Mouse (Mus musculus) forebrain, embryonic 12.5 days (tissue): ENCODE measurements around the gene Fuz. TPM values are rescaled to one million over a fixed set of nuclear protein-coding genes. Genes with fewer than 3 reads are reported as not detected.

Experiments used
- ATAC-seq: fragments of 200-750 bp; cut with Nextera tagmentation; 2 replicates; pipeline ENCODE4 v1.8.0; 2017; ENCODE audit warnings: moderate TSS enrichment; ENCODE audit not compliant: low FRiP score
- H3K27ac ChIP-seq: fragments of 300-500 bp; sonication (generic); 2 replicates; pipeline ENCODE4 v1.5.1; 2016; ENCODE audit warnings: mild to moderate bottlenecking
- H3K27me3 ChIP-seq: fragments of 300-500 bp; sonication (generic); 2 replicates; pipeline ENCODE4 v1.6.1; 2016; ENCODE audit warnings: mild to moderate bottlenecking
- H3K36me3 ChIP-seq: fragments of 300-500 bp; sonication (generic); replicated peaks from 2 replicates; pipeline ENCODE4 v1.6.1; 2016; ENCODE audit warnings: mild to moderate bottlenecking
- H3K4me1 ChIP-seq: fragments of 300-500 bp; sonication (generic); 2 replicates; pipeline ENCODE4 v1.6.1; 2016
- H3K4me2 ChIP-seq: fragments of 300-500 bp; sonication (generic); 2 replicates; pipeline ENCODE4 v1.6.1; 2016; ENCODE audit warnings: mild to moderate bottlenecking, moderate library complexity
- H3K4me3 ChIP-seq: fragments of 300-500 bp; sonication (generic); replicated peaks from 2 replicates; pipeline ENCODE4 v1.5.1; 2016; ENCODE audit warnings: mild to moderate bottlenecking
- H3K9ac ChIP-seq: fragments of 300-500 bp; sonication (generic); 2 replicates; pipeline ENCODE4 v1.6.1; 2016; ENCODE audit warnings: mild to moderate bottlenecking
- H3K9me3 ChIP-seq: fragments of 300-500 bp; sonication (generic); 2 replicates; pipeline ENCODE4 v1.6.1; 2016
- WGBS: fragments of 180-500 bp; shearing (Covaris S2); methylation state at CpG from one replicate; pipeline ENCODE4 v1.1.7; 2016; 5-methylcytosine and 5-hydroxymethylcytosine counted together
- polyA plus RNA-seq: library from polyadenylated mRNA; unstranded; fragments of >200 nt; fragmentation: Nextera tagmentation; extraction: Ambion mirVana; gene quantifications from 2 replicates; pipeline ENCODE4 v1.2.1, GENCODE M21; 2016

Gene Fuz
- 27.4 and 28.7 TPM in 2 replicates for polyA plus RNA-seq

- H3K27ac ChIP-seq, result peak within 1 kb of the TSS; percentile 97
- peak within 1 kb of the TSS; percentile 77 for H3K4me2 ChIP-seq
- peaks cover 76% of the 10 kb centered on the region for H3K4me1 ChIP-seq
- peak; percentile 75 for ATAC-seq
- under 1% methylated on average over 34 of the region's 34 CpGs for WGBS
- no peaks in the 10 kb centered on the region for H3K27me3 ChIP-seq
- H3K9me3 ChIP-seq, result no peaks in the 10 kb centered on the region
- H3K4me3 ChIP-seq, result peak within 1 kb of the TSS; percentile 62
- H3K9ac ChIP-seq, result peak within 1 kb of the TSS; percentile 71
- H3K36me3 ChIP-seq, result peaks cover 29% of the 10 kb centered on the region
Observed at GRCm38 (mm10) chr7:44895593-44896434, at the start of gene Fuz. Fuz (plus strand) TSS chr7:44896079.

GRCm38 (mm10) chr7:44846804-44847203, 49.1 kb upstream of the Fuz start:
- Histone ChIP-seq H3K9me3 (no peaks in the 10 kb centered on the region), H3K4me3 (no peak overlapping the region), H3K4me1 (peaks cover 22% of the 10 kb centered on the region), H3K4me2 (no peak overlapping the region), H3K27ac (no peak overlapping the region), H3K27me3 (0 out of 2 replicates have a peak, but pooled peaks cover 7% of the 10 kb centered on the region), H3K36me3 (peaks cover 54% of the 10 kb centered on the region), H3K9ac (no peak overlapping the region)
- 92% methylated on average over 7 of the region's 7 CpGs for WGBS
- ATAC-seq, result no peak

GRCm38 (mm10) chr7:44847772-44848171, 48.1 kb upstream of the Fuz start:
- 0 out of 2 replicates have a peak overlapping the region, but pooled peaks have one; percentile 97 for H3K27ac ChIP-seq
- H3K4me3 ChIP-seq, result peak overlapping the region; percentile 80
- peaks cover 22% of the 10 kb centered on the region for H3K4me1 ChIP-seq
- no peaks in the 10 kb centered on the region for H3K9me3 ChIP-seq
- peak overlapping the region; percentile 54 for H3K9ac ChIP-seq
- H3K36me3 ChIP-seq, result peaks cover 50% of the 10 kb centered on the region
- ATAC-seq, result no peak
- WGBS, result 83% methylated on average over 5 of the region's 5 CpGs
- H3K4me2 ChIP-seq, result peak overlapping the region; percentile 89
- no peaks in the 10 kb centered on the region for H3K27me3 ChIP-seq

- H3K4me1 ChIP-seq, result peaks cover 30% of the 10 kb centered on the region
- WGBS, result under 1% methylated on average over 54 of the region's 54 CpGs
- peak; percentile 82 for ATAC-seq
- no peaks in the 10 kb centered on the region for H3K27me3 ChIP-seq
- H3K9me3 ChIP-seq, result no peaks in the 10 kb centered on the region
- peak within 1 kb of the TSS; percentile 89 for H3K4me2 ChIP-seq
- H3K4me3 ChIP-seq, result peak within 1 kb of the TSS; percentile 80
- peaks cover 42% of the 10 kb centered on the region for H3K36me3 ChIP-seq
- H3K27ac ChIP-seq, result peak within 1 kb of the TSS; percentile 97
- peak within 1 kb of the TSS; percentile 84 for H3K9ac ChIP-seq
Observed at GRCm38 (mm10) chr7:44848561-44849415, 47.1 kb upstream of the Fuz start, which contains the start of the genes Akt1s1 and Tbc1d17. Akt1s1 (plus strand) TSS chr7:44848991. Tbc1d17 (minus strand) TSS chr7:44849079.

GRCm38 (mm10) chr7:44849416-44850111, 46.3 kb upstream of the Fuz start:
- Histone ChIP-seq H3K27me3 (no peaks in the 10 kb centered on the region), H3K4me2 (peak overlapping the region; percentile 89), H3K36me3 (peaks cover 34% of the 10 kb centered on the region), H3K27ac (peak overlapping the region; percentile 97), H3K4me1 (peaks cover 36% of the 10 kb centered on the region), H3K9me3 (no peaks in the 10 kb centered on the region), H3K9ac (peak overlapping the region; percentile 84), H3K4me3 (peak overlapping the region; percentile 80)
- WGBS, result 1% methylated on average over 41 of the region's 41 CpGs
- ATAC-seq, result peak; percentile 77

- ATAC-seq, result peak; percentile 53
- Histone ChIP-seq H3K27ac (peak overlapping the region; percentile 97), H3K36me3 (peaks cover 28% of the 10 kb centered on the region), H3K4me1 (peaks cover 41% of the 10 kb centered on the region), H3K4me2 (peak overlapping the region; percentile 89), H3K9ac (peak overlapping the region; percentile 84), H3K4me3 (peak overlapping the region; percentile 80), H3K9me3 (no peaks in the 10 kb centered on the region), H3K27me3 (no peaks in the 10 kb centered on the region)
- under 1% methylated on average over 26 of the region's 33 CpGs for WGBS
Observed at GRCm38 (mm10) chr7:44850146-44850545, 45.7 kb upstream of the Fuz start.

GRCm38 (mm10) chr7:44850789-44851624, 44.9 kb upstream of the Fuz start:
- Histone ChIP-seq H3K27me3 (no peaks in the 10 kb centered on the region), H3K27ac (peak overlapping the region; percentile 97), H3K4me1 (peaks cover 50% of the 10 kb centered on the region), H3K4me3 (peak overlapping the region; percentile 80), H3K9me3 (no peaks in the 10 kb centered on the region), H3K9ac (peak overlapping the region; percentile 84), H3K4me2 (peak overlapping the region; percentile 89), H3K36me3 (peaks cover 20% of the 10 kb centered on the region)
- 86% methylated on average over 8 of the region's 8 CpGs for WGBS
- ATAC-seq, result no peak

- WGBS, result 94% methylated on average over 12 of the region's 12 CpGs
- Histone ChIP-seq H3K4me2 (peak overlapping the region; percentile 89; the same call in 1 of the 2 replicates), H3K36me3 (peaks cover 14% of the 10 kb centered on the region), H3K4me3 (no peak overlapping the region), H3K27ac (no peak overlapping the region), H3K9ac (no peak overlapping the region), H3K27me3 (no peaks in the 10 kb centered on the region), H3K4me1 (peaks cover 56% of the 10 kb centered on the region), H3K9me3 (no peaks in the 10 kb centered on the region)
- ATAC-seq, result no peak
Observed at GRCm38 (mm10) chr7:44851625-44852234, 44.1 kb upstream of the Fuz start.

- peak overlapping the region; percentile 4; the same call in 1 of the 2 replicates for H3K4me3 ChIP-seq
- no peak for ATAC-seq
- H3K27ac ChIP-seq, result no peak overlapping the region
- H3K36me3 ChIP-seq, result peaks cover 13% of the 10 kb centered on the region
- H3K4me1 ChIP-seq, result peaks cover 55% of the 10 kb centered on the region
- no peaks in the 10 kb centered on the region for H3K9me3 ChIP-seq
- H3K9ac ChIP-seq, result no peak overlapping the region
- 91% methylated on average over 36 of the region's 36 CpGs for WGBS
- H3K27me3 ChIP-seq, result no peaks in the 10 kb centered on the region
- no peak overlapping the region for H3K4me2 ChIP-seq
Observed at GRCm38 (mm10) chr7:44852259-44853027, 43.4 kb upstream of the Fuz start.

- WGBS, result 93% methylated on average over 2 of the region's 2 CpGs
- Histone ChIP-seq H3K27ac (no peak overlapping the region), H3K4me2 (no peak overlapping the region; the same call in 1 of the 2 replicates), H3K4me1 (peaks cover 54% of the 10 kb centered on the region), H3K9me3 (no peaks in the 10 kb centered on the region), H3K4me3 (peak overlapping the region; percentile 4; the same call in 1 of the 2 replicates), H3K27me3 (no peaks in the 10 kb centered on the region), H3K9ac (no peak overlapping the region), H3K36me3 (peaks cover 13% of the 10 kb centered on the region)
- no peak for ATAC-seq
Observed at GRCm38 (mm10) chr7:44853065-44853464, 42.8 kb upstream of the Fuz start.
